Mouse (Mus musculus) kidney, embryonic 14.5 days (tissue): ENCODE results near the gene Iqgap2. TPM values are rescaled to one million over a fixed set of nuclear protein-coding genes. Genes with fewer than 3 reads are reported as not detected.

ENCODE experiments used
- ATAC-seq: fragments of 200-750 bp; cut with Nextera tagmentation; 2 replicates; pipeline ENCODE4 v1.8.0; 2017; ENCODE audit warnings: moderate number of reproducible peaks, mild to moderate bottlenecking, moderate TSS enrichment, moderate library complexity; ENCODE audit not compliant: low FRiP score, low TSS enrichment
- H3K27ac ChIP-seq: fragments of 300-500 bp; sonication (generic); 2 replicates; pipeline ENCODE4 v1.5.1; 2014; ENCODE audit warnings: low read depth, mild to moderate bottlenecking, low read length, moderate library complexity, mixed read lengths
- H3K27me3 ChIP-seq: fragments of 300-500 bp; sonication (generic); 2 replicates; pipeline ENCODE4 v1.6.1; 2014; ENCODE audit warnings: mild to moderate bottlenecking, low read length; ENCODE audit not compliant: control insufficient read depth, insufficient read depth
- H3K36me3 ChIP-seq: fragments of 300-500 bp; sonication (generic); 2 replicates; pipeline ENCODE4 v1.6.1; 2014; ENCODE audit warnings: low read length, mixed read lengths; ENCODE audit not compliant: control insufficient read depth, insufficient read depth
- H3K4me1 ChIP-seq: fragments of 300-500 bp; sonication (generic); 2 replicates; pipeline ENCODE4 v1.6.1; 2014; ENCODE audit warnings: low read length, mixed read lengths; ENCODE audit not compliant: control insufficient read depth, insufficient read depth
- H3K4me2 ChIP-seq: fragments of 300-500 bp; sonication (generic); replicated peaks from 2 replicates; pipeline ENCODE4 v1.6.1; 2014; ENCODE audit warnings: low read depth, mild to moderate bottlenecking, low read length
- H3K4me3 ChIP-seq: fragments of 300-500 bp; sonication (generic); 2 replicates; pipeline ENCODE4 v1.5.1; 2014; ENCODE audit warnings: mild to moderate bottlenecking, low read length
- H3K9ac ChIP-seq: fragments of 300-500 bp; sonication (generic); 2 replicates; pipeline ENCODE4 v1.6.1; 2014; ENCODE audit warnings: low read depth, mild to moderate bottlenecking, low read length, moderate library complexity
- H3K9me3 ChIP-seq: fragments of 300-500 bp; sonication (generic); 2 replicates; pipeline ENCODE4 v1.6.1; 2016; ENCODE audit warnings: low read length; ENCODE audit not compliant: control insufficient read depth
- WGBS: fragments of 180-500 bp; shearing (Covaris S2); extraction: QIAGEN DNeasy Blood & Tissue Kit; methylation state at CpG from one replicate; pipeline ENCODE4 v1.1.7; 2014; 5-methylcytosine and 5-hydroxymethylcytosine counted together
- polyA plus RNA-seq: library from polyadenylated mRNA; unstranded; fragments of >200 nt; fragmentation: Nextera tagmentation; extraction: Ambion mirVana; gene quantifications from 2 replicates; pipeline ENCODE4 v1.2.1, GENCODE M21; 2014

Iqgap2 gene
- polyA plus RNA-seq, 1 experiment from 2014 or later: 11.2 TPM

GRCm38 (mm10) chr13:95829431-95830171, 62.1 kb downstream of the Iqgap2 start:
- Histone ChIP-seq H3K4me1 (no peaks in the 10 kb centered on the region), H3K4me3 (no peak overlapping the region), H3K27me3 (no peaks in the 10 kb centered on the region), H3K36me3 (no peaks in the 10 kb centered on the region), H3K9ac (no peak overlapping the region), H3K9me3 (no peaks in the 10 kb centered on the region), H3K27ac (no peak overlapping the region), H3K4me2 (no peak overlapping the region)
- WGBS: 91% methylated on average over 7 of the region's 7 CpGs
- ATAC-seq: no peak

- H3K27ac ChIP-seq: no peak overlapping the region
- no peaks in the 10 kb centered on the region for H3K27me3 ChIP-seq
- 90% methylated on average over 5 of the region's 5 CpGs for WGBS
- H3K9ac ChIP-seq: no peak overlapping the region
- no peaks in the 10 kb centered on the region for H3K36me3 ChIP-seq
- no peaks in the 10 kb centered on the region for H3K9me3 ChIP-seq
- no peak for ATAC-seq
- H3K4me1 ChIP-seq: no peaks in the 10 kb centered on the region
- H3K4me3 ChIP-seq: no peak overlapping the region
- H3K4me2 ChIP-seq: no peak overlapping the region
These were observed 63.1 kb downstream of the Iqgap2 start for GRCm38 (mm10) chr13:95828616-95829015.

- H3K27me3 ChIP-seq: no peaks in the 10 kb centered on the region
- ATAC-seq: no peak
- no peak overlapping the region for H3K4me3 ChIP-seq
- H3K36me3 ChIP-seq: no peaks in the 10 kb centered on the region
- no peaks in the 10 kb centered on the region for H3K4me1 ChIP-seq
- 78% methylated on average over 6 of the region's 6 CpGs for WGBS
- no peaks in the 10 kb centered on the region for H3K9me3 ChIP-seq
- H3K27ac ChIP-seq: no peak overlapping the region
- H3K9ac ChIP-seq: no peak overlapping the region
- no peak overlapping the region for H3K4me2 ChIP-seq
These were observed 65.5 kb downstream of the Iqgap2 start for GRCm38 (mm10) chr13:95826178-95826577.

- 87% methylated on average over 6 of the region's 6 CpGs for WGBS
- no peak overlapping the region for H3K27ac ChIP-seq
- no peak for ATAC-seq
- H3K27me3 ChIP-seq: no peaks in the 10 kb centered on the region
- no peaks in the 10 kb centered on the region for H3K9me3 ChIP-seq
- H3K4me2 ChIP-seq: no peak overlapping the region
- H3K4me3 ChIP-seq: no peak overlapping the region
- no peaks in the 10 kb centered on the region for H3K36me3 ChIP-seq
- H3K4me1 ChIP-seq: no peaks in the 10 kb centered on the region
- no peak overlapping the region for H3K9ac ChIP-seq
These were observed 68.8 kb downstream of the Iqgap2 start for GRCm38 (mm10) chr13:95822918-95823317.

GRCm38 (mm10) chr13:95820071-95820470, 71.7 kb downstream of the Iqgap2 start:
- Histone ChIP-seq H3K4me2 (no peak overlapping the region), H3K4me1 (no peaks in the 10 kb centered on the region), H3K27ac (no peak overlapping the region), H3K9me3 (no peaks in the 10 kb centered on the region), H3K36me3 (no peaks in the 10 kb centered on the region), H3K9ac (no peak overlapping the region), H3K4me3 (no peak overlapping the region), H3K27me3 (no peaks in the 10 kb centered on the region)
- 91% methylated on average over 9 of the region's 9 CpGs for WGBS
- ATAC-seq: no peak

GRCm38 (mm10) chr13:95818941-95819340, 72.8 kb downstream of the Iqgap2 start:
- no peak for ATAC-seq
- Histone ChIP-seq H3K9ac (no peak overlapping the region), H3K27me3 (no peaks in the 10 kb centered on the region), H3K4me1 (no peaks in the 10 kb centered on the region), H3K4me3 (no peak overlapping the region), H3K9me3 (no peaks in the 10 kb centered on the region), H3K4me2 (no peak overlapping the region), H3K27ac (no peak overlapping the region), H3K36me3 (no peaks in the 10 kb centered on the region)
- 95% methylated on average over 4 of the region's 4 CpGs for WGBS

GRCm38 (mm10) chr13:95813643-95814042, 78.1 kb downstream of the Iqgap2 start:
- no peaks in the 10 kb centered on the region for H3K4me1 ChIP-seq
- no peaks in the 10 kb centered on the region for H3K27me3 ChIP-seq
- WGBS: 92% methylated on average over 3 of the region's 3 CpGs
- ATAC-seq: no peak
- no peaks in the 10 kb centered on the region for H3K9me3 ChIP-seq
- no peaks in the 10 kb centered on the region for H3K36me3 ChIP-seq
- no peak overlapping the region for H3K9ac ChIP-seq
- H3K4me3 ChIP-seq: no peak overlapping the region
- H3K4me2 ChIP-seq: no peak overlapping the region
- no peak overlapping the region for H3K27ac ChIP-seq

GRCm38 (mm10) chr13:95810796-95811195, 80.9 kb downstream of the Iqgap2 start:
- Histone ChIP-seq H3K27ac (no peak overlapping the region), H3K27me3 (no peaks in the 10 kb centered on the region), H3K36me3 (no peaks in the 10 kb centered on the region), H3K9ac (no peak overlapping the region), H3K9me3 (no peaks in the 10 kb centered on the region), H3K4me1 (no peaks in the 10 kb centered on the region), H3K4me2 (no peak overlapping the region), H3K4me3 (no peak overlapping the region)
- ATAC-seq: no peak
- WGBS: 79% methylated on average over 2 of the region's 2 CpGs

- Histone ChIP-seq H3K9me3 (no peaks in the 10 kb centered on the region), H3K9ac (no peak overlapping the region), H3K27me3 (no peaks in the 10 kb centered on the region), H3K27ac (no peak overlapping the region), H3K4me1 (no peaks in the 10 kb centered on the region), H3K4me3 (no peak overlapping the region), H3K4me2 (no peak overlapping the region), H3K36me3 (no peaks in the 10 kb centered on the region)
- no peak; the same call in 1 of the 2 replicates for ATAC-seq
- WGBS: 56% methylated on average over 5 of the region's 5 CpGs
These were observed 84.5 kb downstream of the Iqgap2 start for GRCm38 (mm10) chr13:95807106-95807750.
